Comparison of ENCODE assay signal across 26 mouse cellular contexts in genomic region chr11:52348156-52348555, GRCm38 (mm10).
"Had no signal": no experiment of that assay in that cellular context is flagged by ENCODE, and none has a peak within 500 bp of the region (broad histone marks: within the 10 kb centered on the region; RNA-seq: fewer than 3 reads in every experiment).

No protein-coding gene starts in this region.

- H3K9me3 ChIP-seq: heart, embryonic 15.5 days; hindbrain, embryonic 13.5 days; hindbrain, embryonic 15.5 days; limb, embryonic 10.5 days; limb, embryonic 12.5 days; liver, embryonic 13.5 days; liver, embryonic 15.5 days had no signal

- DNase-seq: gastrocnemius, postnatal 14 days; gastrocnemius, postnatal 36 days; heart, adult 11 months; heart, adult 2 months; heart, postnatal 14 days; heart, postnatal 36 days; kidney, adult 18-20 months; kidney, adult 8-10 months; kidney, postnatal 10 days; kidney, postnatal 25 days; kidney, postnatal 4 days; liver, embryonic 13.5 days; liver, postnatal 0 days had no signal

- H3K36me3 ChIP-seq: heart, embryonic 13.5 days; heart, embryonic 15.5 days; hindbrain, embryonic 13.5 days; hindbrain, embryonic 15.5 days; limb, embryonic 10.5 days; limb, embryonic 12.5 days; liver, embryonic 13.5 days; liver, embryonic 15.5 days had no signal

- H3K27me3 ChIP-seq: heart, embryonic 13.5 days; hindbrain, embryonic 13.5 days; hindbrain, embryonic 15.5 days; limb, embryonic 12.5 days; liver, embryonic 13.5 days; liver, embryonic 15.5 days had no signal

- H3K27ac ChIP-seq: heart, adult 2 months; heart, embryonic 13.5 days; heart, embryonic 15.5 days; hindbrain, embryonic 13.5 days; hindbrain, embryonic 15.5 days; hindbrain, postnatal 0 days; layer of hippocampus, adult 2 months; left cerebral cortex, adult 2 months; limb, embryonic 10.5 days; limb, embryonic 12.5 days; liver, embryonic 13.5 days; liver, embryonic 15.5 days had no signal

- ATAC-seq: hindbrain, postnatal 0 days; intestine, postnatal 0 days; liver, postnatal 0 days had no signal

- H3K4me3 ChIP-seq: heart, adult 2 months; heart, embryonic 13.5 days; heart, embryonic 15.5 days; hindbrain, embryonic 13.5 days; hindbrain, embryonic 15.5 days; layer of hippocampus, adult 2 months; left cerebral cortex, adult 2 months; limb, embryonic 10.5 days; limb, embryonic 12.5 days; liver, embryonic 13.5 days; liver, embryonic 15.5 days had no signal

- H3K9ac ChIP-seq: heart, embryonic 13.5 days; heart, embryonic 15.5 days; hindbrain, embryonic 13.5 days; hindbrain, embryonic 15.5 days; limb, embryonic 12.5 days; liver, embryonic 13.5 days; liver, embryonic 15.5 days; liver, postnatal 0 days had no signal

- H3K4me2 ChIP-seq: heart, embryonic 11.5 days; heart, embryonic 13.5 days; heart, embryonic 15.5 days; hindbrain, embryonic 13.5 days; hindbrain, embryonic 15.5 days; limb, embryonic 12.5 days; liver, embryonic 11.5 days; liver, embryonic 13.5 days; liver, embryonic 15.5 days had no signal
